Mouse (Mus musculus) bone marrow, adult 2 months (tissue): ENCODE data around the gene Pyurf. TPM values are rescaled to one million over a fixed set of nuclear protein-coding genes. Genes with fewer than 3 reads are reported as not detected.

Source experiments
- H3K27ac ChIP-seq: fragments of 200-500 bp; 2 replicates; pipeline ENCODE4 v1.5.1; 2012; ENCODE audit warnings: low read depth, mild to moderate bottlenecking, control low read depth, inconsistent platforms, low read length; ENCODE audit not compliant: control insufficient read depth, poor library complexity, insufficient read depth
- H3K4me1 ChIP-seq: fragments of 200-500 bp; 2 replicates; pipeline ENCODE4 v1.6.1; 2011; ENCODE audit warnings: low read length; ENCODE audit not compliant: control insufficient read depth, insufficient read depth
- H3K4me3 ChIP-seq: fragments of 200-500 bp; replicated peaks from 2 replicates; pipeline ENCODE3; 2011; ENCODE audit warnings: mild to moderate bottlenecking, low read depth, low read length, control low read depth; ENCODE audit not compliant: control insufficient read depth
- CTCF ChIP-seq: fragments of 200-500 bp; IDR thresholded peaks from 2 replicates; pipeline ENCODE4 v1.5.1; 2011; ENCODE audit warnings: low read length, control low read depth; ENCODE audit not compliant: control insufficient read depth, insufficient read depth
- POLR2A ChIP-seq: fragments of 200-500 bp; IDR thresholded peaks from 2 replicates; pipeline ENCODE4 v1.6.1; 2011; ENCODE audit warnings: low read depth, mild to moderate bottlenecking, control low read depth, low read length, borderline replicate concordance; ENCODE audit not compliant: control insufficient read depth
- WGBS: fragments of 180-500 bp; shearing (Covaris S2); methylation state at CpG from one replicate; pipeline ENCODE4 v1.1.7; 2018; 5-methylcytosine and 5-hydroxymethylcytosine counted together
- polyA plus RNA-seq: library from polyadenylated mRNA; stranded (reverse); fragments of >200 nt; gene quantifications from 2 replicates; pipeline ENCODE4 v1.2.4, GENCODE M21; 2011; ENCODE audit warnings: low replicate concordance; ENCODE audit not compliant: missing spikeins, insufficient read depth, insufficient read length

Gene Pyurf
- polyA plus RNA-seq: 2.3 and 4.1 TPM in 2 replicates

- H3K27ac ChIP-seq: peak within 1 kb of the TSS; percentile 94
- TF ChIP-seq CTCF (peak; percentile 17; the same call in 1 of the 2 replicates), POLR2A (peak; percentile 37; the same call in 1 of the 2 replicates)
- WGBS: under 1% methylated on average over 52 of the region's 52 CpGs
- H3K4me1 ChIP-seq: no peaks in the 10 kb centered on the region
- peak within 1 kb of the TSS; percentile 93 for H3K4me3 ChIP-seq
Measured at GRCm38 (mm10) chr6:57691467-57692261, at the start of gene Pyurf. Gene Pyurf (minus strand): TSS chr6:57692078.

GRCm38 (mm10) chr6:57721347-57721746 is 29.5 kb upstream of the Pyurf start:
- Histone ChIP-seq H3K4me1 (no peaks in the 10 kb centered on the region), H3K4me3 (no peak overlapping the region), H3K27ac (no peak overlapping the region)
- WGBS: 76% methylated on average over 1 of the region's 1 CpGs
- TF ChIP-seq POLR2A (no peak), CTCF (no peak)

- no peak overlapping the region for H3K4me3 ChIP-seq
- H3K4me1 ChIP-seq: peaks cover 2% of the 10 kb centered on the region
- H3K27ac ChIP-seq: no peak overlapping the region
- 7% methylated on average over 1 of the region's 1 CpGs for WGBS
- no peak for TF ChIP-seq POLR2A
- no peak for TF ChIP-seq CTCF
Measured at GRCm38 (mm10) chr6:57711726-57712125, 19.8 kb upstream of the Pyurf start.

GRCm38 (mm10) chr6:57706721-57707120 is 14.8 kb upstream of the Pyurf start:
- TF ChIP-seq POLR2A (no peak), CTCF (no peak)
- Histone ChIP-seq H3K4me1 (peaks cover 2% of the 10 kb centered on the region), H3K27ac (no peak overlapping the region), H3K4me3 (no peak overlapping the region)
- WGBS: 13% methylated on average over 1 of the region's 1 CpGs

GRCm38 (mm10) chr6:57703703-57704102 is 11.8 kb upstream of the Pyurf start:
- no peak for TF ChIP-seq POLR2A
- no peak for TF ChIP-seq CTCF
- H3K27ac ChIP-seq: peak overlapping the region; percentile 24; the same call in 1 of the 2 replicates
- peaks cover 2% of the 10 kb centered on the region; the same call in 1 of the 2 replicates for H3K4me1 ChIP-seq
- H3K4me3 ChIP-seq: peak overlapping the region; percentile 72
- 3% methylated on average over 2 of the region's 2 CpGs for WGBS

- no peak for TF ChIP-seq CTCF
- peak; percentile 91 for TF ChIP-seq POLR2A
- peak overlapping the region; percentile 72 for H3K4me3 ChIP-seq
- WGBS: under 1% methylated on average over 59 of the region's 59 CpGs
- H3K27ac ChIP-seq: peak overlapping the region; percentile 93
- H3K4me1 ChIP-seq: peaks cover 2% of the 10 kb centered on the region; the same call in 1 of the 2 replicates
Measured at GRCm38 (mm10) chr6:57702743-57703499, 11.0 kb upstream of the Pyurf start.

- WGBS: under 1% methylated on average over 10 of the region's 10 CpGs
- Histone ChIP-seq H3K27ac (peak within 1 kb of the TSS; percentile 93), H3K4me3 (peak within 1 kb of the TSS; percentile 72), H3K4me1 (peaks cover 2% of the 10 kb centered on the region; the same call in 1 of the 2 replicates)
- TF ChIP-seq CTCF: no peak
- TF ChIP-seq POLR2A: no peak
Measured at GRCm38 (mm10) chr6:57702376-57702742, 10.5 kb upstream of the Pyurf start, which contains the start of gene Lancl2. Gene Lancl2 (plus strand): TSS chr6:57702540.

- WGBS: 71% methylated on average over 4 of the region's 4 CpGs
- no peak for TF ChIP-seq POLR2A
- Histone ChIP-seq H3K4me1 (peaks cover 2% of the 10 kb centered on the region; the same call in 1 of the 2 replicates), H3K4me3 (no peak overlapping the region), H3K27ac (no peak overlapping the region)
Measured at GRCm38 (mm10) chr6:57701686-57702085, 9.8 kb upstream of the Pyurf start.
